Mouse (Mus musculus): Measurements from ENCODE around the gene Rnf157. TPM values are rescaled to one million over a fixed set of nuclear protein-coding genes. Genes with fewer than 3 reads are reported as not detected.

Rnf157 gene
- polyA plus RNA-seq, 1 experiment from 2014 or later, result 16.8 TPM

DNA sequence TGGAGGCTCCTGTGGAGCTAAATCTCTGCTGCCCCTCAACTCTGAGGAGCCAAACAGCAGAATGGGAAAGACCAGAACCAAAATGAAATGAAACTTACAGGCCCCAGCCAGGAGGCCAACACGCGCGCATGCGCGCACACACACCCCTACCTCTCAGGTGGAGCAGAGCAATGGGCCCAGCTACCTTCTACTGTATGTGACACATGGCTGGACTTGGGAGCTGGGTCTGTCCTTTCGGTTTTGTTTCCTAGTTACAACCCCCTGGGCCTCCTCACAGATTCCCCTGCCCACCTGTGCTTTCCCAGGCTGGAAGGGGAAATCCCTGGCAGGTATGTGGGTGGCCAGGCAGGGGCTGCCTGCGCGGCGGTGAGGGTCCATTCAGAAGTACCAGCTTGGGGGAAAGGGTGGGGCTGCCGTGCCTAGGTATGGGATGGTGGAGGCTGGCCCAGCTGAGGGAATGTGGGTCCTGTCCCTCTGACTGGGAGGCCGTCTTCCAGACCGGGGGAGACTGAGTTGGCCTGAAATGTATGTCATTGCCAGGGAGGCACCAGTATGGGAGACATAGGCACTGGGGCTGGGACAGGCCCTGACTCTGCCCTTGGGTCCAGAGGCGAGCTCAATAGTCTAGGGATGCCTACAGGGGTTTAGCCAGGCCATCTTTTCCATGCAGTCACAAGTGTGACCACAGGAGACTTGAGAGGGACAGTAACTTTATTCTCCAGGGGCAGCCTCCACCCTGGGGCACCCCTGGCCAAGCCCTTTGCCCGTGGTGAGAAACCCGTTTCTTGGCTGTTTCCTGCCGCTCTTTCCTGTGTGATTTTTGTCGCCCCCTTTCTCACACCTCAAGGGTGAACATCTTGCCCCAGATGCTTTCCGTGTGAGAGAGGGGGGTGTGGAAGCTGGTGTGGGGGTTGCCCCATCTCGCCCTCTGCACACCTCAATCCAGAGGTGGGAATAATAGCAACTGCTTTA lies 26.7 kb upstream of the Rnf157 start:
- peaks cover 43% of the 10 kb centered on the region for H3K36me3 ChIP-seq (ENCODE audit: insufficient read depth)
- H3K9ac ChIP-seq, result no peak overlapping the region
- WGBS, result 72% methylated on average over 19 of the region's 19 CpGs
- H3K4me2 ChIP-seq, result no peak overlapping the region
- no peak overlapping the region for H3K27ac ChIP-seq (ENCODE audit: low read depth)
- no peaks in the 10 kb centered on the region for H3K9me3 ChIP-seq (ENCODE audit: low read depth, low read length)
- no peak overlapping the region for H3K4me3 ChIP-seq (ENCODE audit: low read depth, low read length)
- ATAC-seq (ENCODE audit: insufficient read depth), result no peak
- TF ChIP-seq CTCF (IDR thresholded peaks at IDR 0.05; ENCODE audit: low read depth), result no peak
- no peak for DNase-seq
- no peaks in the 10 kb centered on the region for H3K27me3 ChIP-seq (ENCODE audit: insufficient read depth, low read length)
- H3K4me1 ChIP-seq (ENCODE audit: insufficient read depth), result peaks cover 7% of the 10 kb centered on the region; the same call in 1 of the 2 replicates

GRCm38 (mm10) chr11:116437541-116437940 lies 24.7 kb upstream of the Rnf157 start:
- H3K9ac ChIP-seq, result no peak overlapping the region
- H3K4me3 ChIP-seq (ENCODE audit: low read depth, low read length), result no peak overlapping the region
- TF ChIP-seq CTCF (IDR thresholded peaks at IDR 0.05; ENCODE audit: low read depth), result no peak
- 79% methylated on average over 11 of the region's 11 CpGs for WGBS
- ATAC-seq (ENCODE audit: insufficient read depth), result no peak
- no peaks in the 10 kb centered on the region for H3K27me3 ChIP-seq (ENCODE audit: insufficient read depth, low read length)
- no peak overlapping the region; the same call in 1 of the 2 replicates for H3K27ac ChIP-seq (ENCODE audit: low read depth)
- H3K4me1 ChIP-seq (ENCODE audit: insufficient read depth), result peaks cover 7% of the 10 kb centered on the region; the same call in 1 of the 2 replicates
- no peak for DNase-seq
- no peaks in the 10 kb centered on the region for H3K9me3 ChIP-seq (ENCODE audit: low read depth, low read length)
- H3K4me2 ChIP-seq, result no peak overlapping the region
- H3K36me3 ChIP-seq (ENCODE audit: insufficient read depth), result peaks cover 43% of the 10 kb centered on the region

- no peak overlapping the region for H3K4me3 ChIP-seq (ENCODE audit: low read depth, low read length)
- 52% methylated on average over 4 of the region's 4 CpGs for WGBS
- no peak overlapping the region; the same call in 1 of the 2 replicates for H3K9ac ChIP-seq
Observed at GRCm38 (mm10) chr11:116436725-116437331, 24.0 kb upstream of the Rnf157 start.

GRCm38 (mm10) chr11:116435992-116436724 lies 23.3 kb upstream of the Rnf157 start:
- H3K9me3 ChIP-seq (ENCODE audit: low read depth, low read length), result no peaks in the 10 kb centered on the region
- no peak for ATAC-seq (ENCODE audit: insufficient read depth)
- TF ChIP-seq CTCF (IDR thresholded peaks at IDR 0.05; ENCODE audit: low read depth), result no peak
- DNase-seq, result no peak
- peak overlapping the region; percentile 91 for H3K4me2 ChIP-seq
- H3K27me3 ChIP-seq (ENCODE audit: insufficient read depth, low read length), result no peaks in the 10 kb centered on the region
- H3K4me1 ChIP-seq (ENCODE audit: insufficient read depth), result peaks cover 7% of the 10 kb centered on the region; the same call in 1 of the 2 replicates
- H3K4me3 ChIP-seq (ENCODE audit: low read depth, low read length), result peak overlapping the region; percentile 76; the same call in 1 of the 2 replicates
- peaks cover 43% of the 10 kb centered on the region for H3K36me3 ChIP-seq (ENCODE audit: insufficient read depth)
- 38% methylated on average over 5 of the region's 5 CpGs for WGBS
- H3K9ac ChIP-seq, result no peak overlapping the region; the same call in 1 of the 2 replicates
- H3K27ac ChIP-seq (ENCODE audit: low read depth), result peak overlapping the region; percentile 27; the same call in 1 of the 2 replicates

More at GRCm38 (mm10) chr11:116436725-116437331, 24.0 kb upstream of the Rnf157 start:
- Histone ChIP-seq H3K27ac (ENCODE audit: low read depth) (no peak overlapping the region; the same call in 1 of the 2 replicates), H3K36me3 (ENCODE audit: insufficient read depth) (peaks cover 43% of the 10 kb centered on the region), H3K9me3 (ENCODE audit: low read depth, low read length) (no peaks in the 10 kb centered on the region), H3K4me2 (peak overlapping the region; percentile 91), H3K4me1 (ENCODE audit: insufficient read depth) (peaks cover 7% of the 10 kb centered on the region; the same call in 1 of the 2 replicates), H3K27me3 (ENCODE audit: insufficient read depth, low read length) (no peaks in the 10 kb centered on the region)
- no peak for TF ChIP-seq CTCF (IDR thresholded peaks at IDR 0.05; ENCODE audit: low read depth)
- DNase-seq (peak; percentile 24), ATAC-seq (ENCODE audit: insufficient read depth) (no peak)

GRCm38 (mm10) chr11:116434967-116435752 lies 22.3 kb upstream of the Rnf157 start:
- peak overlapping the region; percentile 76 for H3K4me3 ChIP-seq (ENCODE audit: low read depth, low read length)
- peaks cover 40% of the 10 kb centered on the region for H3K36me3 ChIP-seq (ENCODE audit: insufficient read depth)
- peak overlapping the region; percentile 79 for H3K9ac ChIP-seq
- peaks cover 7% of the 10 kb centered on the region; the same call in 1 of the 2 replicates for H3K4me1 ChIP-seq (ENCODE audit: insufficient read depth)
- DNase-seq (peak; percentile 32), ATAC-seq (ENCODE audit: insufficient read depth) (no peak)
- no peaks in the 10 kb centered on the region for H3K27me3 ChIP-seq (ENCODE audit: insufficient read depth, low read length)
- TF ChIP-seq CTCF (IDR thresholded peaks at IDR 0.05; ENCODE audit: low read depth), result no peak
- H3K27ac ChIP-seq (ENCODE audit: low read depth), result peak overlapping the region; percentile 94
- H3K4me2 ChIP-seq, result peak overlapping the region; percentile 91
- 50% methylated on average over 12 of the region's 12 CpGs for WGBS
- H3K9me3 ChIP-seq (ENCODE audit: low read depth, low read length), result no peaks in the 10 kb centered on the region

All from lung, embryonic 14.5 days (tissue).